Mouse (Mus musculus): Measurements from ENCODE around the gene Ptpre.
"Not testable (repeated sequence)": the region's sequence is repeated elsewhere in the genome, so short reads cannot be mapped to it uniquely, and the experiment has no call there.

Gene Ptpre

GRCm38 (mm10) chr7:135534548-135535189 is 2.6 kb upstream of the Ptpre start:
- DNase-seq (ENCODE audit: low read depth, low spot score), result no peak

DNA sequence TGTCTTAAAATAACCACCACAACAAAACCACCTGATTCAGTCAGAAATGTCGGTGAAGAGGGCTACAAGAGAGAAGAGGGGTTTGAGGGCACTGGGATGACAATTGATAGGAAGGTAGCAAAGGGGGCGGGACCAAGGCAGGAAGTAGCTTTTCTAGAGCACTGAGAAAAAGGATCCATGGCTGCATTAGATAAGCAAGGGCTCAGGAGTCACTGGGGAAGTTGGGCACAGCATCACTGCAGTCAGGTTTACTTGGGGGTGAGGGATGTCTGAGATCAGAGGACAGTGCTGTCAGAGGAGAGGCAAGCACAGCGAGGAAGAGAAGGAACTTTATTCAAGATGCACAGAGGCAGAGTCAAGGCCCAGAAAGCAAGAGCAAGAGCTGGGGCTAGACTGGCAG is 1.4 kb upstream of the Ptpre start:
- DNase-seq (ENCODE audit: low read depth, low spot score), result no peak

- DNase-seq (ENCODE audit: low read depth, low spot score), result no peak
Measured at GRCm38 (mm10) chr7:135537948-135538741, 864 bp downstream of the Ptpre start.

DNA sequence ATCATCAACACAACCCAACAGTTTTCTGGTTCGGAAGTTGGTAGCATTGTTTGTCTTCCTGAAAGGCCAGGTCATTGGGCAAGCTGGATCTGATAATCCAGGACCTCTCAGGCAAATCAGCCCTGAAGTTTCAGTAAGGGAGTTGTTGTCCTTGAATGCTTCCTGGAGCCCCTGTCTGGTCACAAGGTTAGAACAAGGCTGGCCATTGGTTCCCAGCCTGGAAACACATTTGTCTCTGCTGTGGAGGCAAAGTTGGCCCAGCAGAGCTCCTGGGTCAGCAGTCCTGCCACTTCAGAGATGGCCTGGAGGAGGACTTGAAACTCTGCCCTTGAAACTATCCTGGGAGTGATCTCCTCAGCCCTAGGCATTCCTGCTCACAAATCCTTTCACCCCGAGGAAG is 2.1 kb downstream of the Ptpre start:
- DNase-seq (ENCODE audit: low read depth, low spot score), result no peak

DNA sequence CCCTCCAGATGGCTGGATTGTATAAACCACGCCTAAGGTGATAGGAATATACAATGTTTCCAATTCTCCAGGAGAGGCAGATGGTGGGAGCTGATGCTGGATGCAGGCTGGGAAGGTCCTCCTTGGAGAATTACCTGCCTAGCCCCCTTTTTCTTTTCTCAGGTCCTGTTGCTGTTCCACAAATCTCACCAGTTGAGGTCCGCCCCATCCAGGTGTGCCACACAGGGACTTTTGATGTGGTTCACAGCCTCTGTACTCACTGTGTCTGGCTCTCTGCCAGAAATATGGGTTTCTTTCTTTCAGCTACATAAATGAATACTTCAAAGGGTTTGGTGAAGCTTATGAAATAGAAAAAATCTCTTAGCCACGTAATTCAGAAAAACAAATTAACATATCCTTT is 5.0 kb downstream of the Ptpre start:
- DNase-seq (ENCODE audit: low read depth, low spot score), result no peak

- DNase-seq (ENCODE audit: low read depth, low spot score), result no peak
Measured at GRCm38 (mm10) chr7:135543033-135543432, 5.8 kb downstream of the Ptpre start.

DNA sequence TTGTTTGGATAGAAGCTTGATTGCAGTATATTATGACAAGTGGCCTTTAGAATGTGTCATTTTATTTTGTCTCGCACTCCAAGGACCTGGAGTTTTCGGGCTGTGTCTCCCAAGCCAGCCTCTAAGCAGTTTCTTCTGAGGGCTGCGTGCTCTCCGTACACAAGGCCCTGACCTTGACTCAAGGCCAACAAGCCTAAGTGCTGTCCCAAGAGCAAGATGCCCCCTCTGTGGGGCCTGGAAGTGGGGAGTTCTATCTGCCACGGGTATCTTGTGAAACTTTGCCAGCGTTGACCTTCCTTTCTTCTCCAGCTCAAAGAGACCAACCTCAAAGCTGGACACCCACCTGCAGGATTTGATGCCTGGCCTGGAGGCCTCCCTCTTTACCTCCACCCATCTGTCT is 7.0 kb downstream of the Ptpre start:
- DNase-seq (ENCODE audit: low read depth, low spot score), result no peak

GRCm38 (mm10) chr7:135545957-135546356 is 8.7 kb downstream of the Ptpre start:
- no peak for DNase-seq (ENCODE audit: low read depth, low spot score)

DNA sequence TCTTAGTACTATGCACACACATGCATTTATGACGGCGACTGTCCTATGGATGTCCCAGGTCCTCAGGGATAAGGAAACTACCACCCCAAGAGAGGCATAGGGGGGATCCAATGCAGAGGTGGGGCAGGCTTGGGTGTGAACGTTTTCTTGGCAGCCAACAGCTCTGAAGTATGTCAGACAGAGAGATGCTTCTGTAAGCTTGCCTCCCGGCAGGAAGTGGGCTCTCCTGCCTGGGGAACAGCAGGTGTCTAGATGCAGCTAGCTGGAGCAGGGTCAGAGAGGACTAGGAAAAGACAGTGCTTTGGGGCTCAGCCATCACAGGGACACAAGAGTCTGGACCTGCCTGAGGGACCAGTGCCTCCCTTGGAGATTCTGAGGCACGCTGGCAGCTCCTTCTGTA is 9.2 kb downstream of the Ptpre start:
- no peak for DNase-seq (ENCODE audit: low read depth, low spot score)

DNA sequence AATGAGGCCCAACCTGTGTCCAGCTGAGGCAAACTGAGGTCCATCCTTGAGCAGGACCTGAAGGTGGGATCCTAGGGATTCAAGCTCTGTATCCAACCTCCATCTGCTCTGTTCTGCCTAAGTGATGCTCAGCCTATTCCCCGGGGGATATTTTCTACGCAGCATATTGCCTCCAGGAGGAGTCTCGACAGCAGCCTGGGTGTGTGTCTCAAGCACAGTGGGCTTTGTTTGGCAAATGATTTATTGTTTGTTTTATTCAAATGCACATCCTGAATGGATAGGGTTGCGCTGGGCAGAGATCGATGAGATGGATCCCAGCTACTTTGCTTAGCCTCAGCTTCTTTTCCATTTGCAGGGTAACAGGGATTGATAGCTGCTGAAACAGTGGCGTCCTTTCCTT is 11.2 kb downstream of the Ptpre start:
- no peak for DNase-seq (ENCODE audit: low read depth, low spot score)

GRCm38 (mm10) chr7:135551547-135551946 is 14.3 kb downstream of the Ptpre start:
- DNase-seq (ENCODE audit: low read depth, low spot score), result peak; percentile 83

GRCm38 (mm10) chr7:135553550-135553949 is 16.3 kb downstream of the Ptpre start:
- no peak for DNase-seq (ENCODE audit: low read depth, low spot score)

GRCm38 (mm10) chr7:135556663-135557402 is 19.6 kb downstream of the Ptpre start:
- DNase-seq (ENCODE audit: low read depth, low spot score), result no peak

DNA sequence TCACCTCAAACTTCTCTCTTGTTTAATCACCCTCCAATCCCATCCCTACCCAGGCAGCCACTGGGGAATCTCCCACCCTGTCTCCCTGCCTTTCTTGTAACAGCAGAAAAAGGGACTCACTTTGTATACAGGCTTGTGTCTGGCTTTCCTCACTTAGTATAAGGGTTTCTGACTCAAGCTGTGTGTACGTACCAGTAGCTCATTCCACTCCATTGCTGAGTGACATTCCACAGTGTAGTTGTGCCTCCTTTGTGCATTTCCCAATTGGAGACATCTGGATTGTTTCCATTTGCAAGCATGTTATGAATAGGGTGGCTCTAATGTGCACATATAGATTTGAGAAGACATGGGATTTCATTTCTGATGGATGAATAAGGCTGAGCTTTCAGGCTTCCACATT is 23.0 kb downstream of the Ptpre start:
- no peak for DNase-seq (ENCODE audit: low read depth, low spot score)

DNA sequence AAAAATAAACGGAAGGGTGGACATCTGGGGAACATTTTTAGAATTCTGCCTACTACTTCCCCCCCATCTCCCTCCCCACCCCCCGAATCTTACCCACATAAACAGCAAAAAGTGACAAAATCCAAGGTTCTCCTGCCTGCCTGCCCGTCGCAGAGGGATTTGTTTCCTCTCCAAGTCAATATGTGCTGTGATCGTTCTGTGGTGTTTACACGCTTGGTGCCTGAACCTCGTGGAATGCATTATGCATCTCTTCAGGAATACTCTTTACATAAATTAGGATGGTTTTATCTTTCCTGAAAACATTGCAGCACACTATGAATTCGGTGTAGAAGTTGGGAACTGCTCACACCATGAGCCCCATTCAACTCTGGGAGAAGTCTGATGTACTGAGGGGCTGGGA is 26.7 kb downstream of the Ptpre start:
- DNase-seq (ENCODE audit: low read depth, low spot score), result no peak

- DNase-seq (ENCODE audit: low read depth, low spot score), result no peak
Measured at GRCm38 (mm10) chr7:135566013-135566412, 28.7 kb downstream of the Ptpre start.

- DNase-seq (ENCODE audit: low read depth, low spot score), result peak; percentile 62
Measured at GRCm38 (mm10) chr7:135567582-135567981, 30.3 kb downstream of the Ptpre start.

GRCm38 (mm10) chr7:135568550-135568949 is 31.3 kb downstream of the Ptpre start:
- DNase-seq (ENCODE audit: low read depth, low spot score), result no peak

- DNase-seq (ENCODE audit: low read depth, low spot score), result no peak
Measured at GRCm38 (mm10) chr7:135571392-135571791, 34.1 kb downstream of the Ptpre start.

DNA sequence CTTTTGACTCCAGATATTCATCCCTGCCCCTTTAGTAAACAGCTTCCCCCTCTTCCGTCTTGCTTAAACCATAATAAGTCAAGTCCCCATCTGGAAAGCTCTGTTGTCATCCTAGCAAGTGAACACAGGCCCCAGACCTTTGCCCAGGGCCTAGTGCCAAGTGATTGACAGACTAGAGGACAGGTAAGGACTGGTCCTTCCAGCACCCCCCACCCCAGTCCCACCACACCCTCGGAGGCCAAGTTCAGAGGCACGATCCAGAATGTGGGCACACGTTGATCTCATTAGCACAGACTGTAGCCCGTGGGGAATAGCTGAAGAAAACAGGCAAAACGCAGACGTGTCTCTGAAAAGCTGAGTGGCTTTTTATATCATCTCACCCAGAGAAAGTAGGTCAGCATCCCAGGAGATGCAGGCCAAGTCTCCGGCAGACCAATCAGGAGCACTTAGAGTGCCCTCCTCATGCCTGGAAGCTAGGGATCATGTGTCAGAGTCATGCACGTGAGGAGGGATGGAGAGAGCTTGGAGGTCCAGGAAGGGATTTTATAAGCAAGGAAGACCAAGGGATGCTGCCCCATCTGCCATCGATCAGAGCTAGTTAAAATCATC is 34.8 kb downstream of the Ptpre start:
- no peak for DNase-seq (ENCODE audit: low read depth, low spot score)

- DNase-seq (ENCODE audit: low read depth, low spot score), result not testable (repeated sequence)
Measured at GRCm38 (mm10) chr7:135575319-135576069, 38.2 kb downstream of the Ptpre start.

Data from 3T3-L1 (cell line).